Mouse (Mus musculus) liver, embryonic 12.5 days (tissue): ENCODE measurements around the gene Prrx2. TPM values are rescaled to one million over a fixed set of nuclear protein-coding genes. Genes with fewer than 3 reads are reported as not detected.

Experiments
- ATAC-seq: fragments of 200-750 bp; cut with Nextera tagmentation; 2 replicates; pipeline ENCODE4 v1.8.0; 2017; ENCODE audit warnings: moderate number of reproducible peaks, mild to moderate bottlenecking, moderate library complexity
- H3K27ac ChIP-seq: fragments of 300-500 bp; sonication (generic); 2 replicates; pipeline ENCODE4 v1.5.1; 2016; ENCODE audit warnings: mild to moderate bottlenecking
- H3K27me3 ChIP-seq: fragments of 300-500 bp; sonication (generic); replicated peaks from 2 replicates; pipeline ENCODE4 v1.6.1; 2016; ENCODE audit warnings: mild to moderate bottlenecking, moderate library complexity
- H3K36me3 ChIP-seq: fragments of 300-500 bp; sonication (generic); 2 replicates; pipeline ENCODE4 v1.6.1; 2016; ENCODE audit warnings: mild to moderate bottlenecking, moderate library complexity
- H3K4me1 ChIP-seq: fragments of 300-500 bp; sonication (generic); 2 replicates; pipeline ENCODE4 v1.6.1; 2016
- H3K4me2 ChIP-seq: fragments of 300-500 bp; sonication (generic); 2 replicates; pipeline ENCODE4 v1.6.1; 2016; ENCODE audit warnings: mild to moderate bottlenecking, moderate library complexity
- H3K4me3 ChIP-seq: fragments of 300-500 bp; sonication (generic); 2 replicates; pipeline ENCODE4 v1.5.1; 2016; ENCODE audit warnings: mild to moderate bottlenecking, moderate library complexity
- H3K9ac ChIP-seq: fragments of 300-500 bp; sonication (generic); 2 replicates; pipeline ENCODE4 v1.6.1; 2016; ENCODE audit warnings: mild to moderate bottlenecking, moderate library complexity
- H3K9me3 ChIP-seq: fragments of 300-500 bp; sonication (generic); replicated peaks from 2 replicates; pipeline ENCODE4 v1.6.1; 2016; ENCODE audit warnings: mild to moderate bottlenecking, moderate library complexity
- WGBS: fragments of 180-500 bp; shearing (Covaris S2); methylation state at CpG from one replicate; pipeline ENCODE4 v1.1.7; 2016; ENCODE audit not compliant: insufficient replicate concordance; 5-methylcytosine and 5-hydroxymethylcytosine counted together
- polyA plus RNA-seq: library from polyadenylated mRNA; unstranded; fragments of >200 nt; fragmentation: Nextera tagmentation; extraction: Ambion mirVana; gene quantifications from 2 replicates; pipeline ENCODE4 v1.2.1, GENCODE M21; 2016

The Prrx2 gene
- polyA plus RNA-seq: 2.5 and 4.1 TPM in 2 replicates

GRCm38 (mm10) chr2:30834373-30835022 is at the start of gene Prrx2:
Prrx2 (plus strand) TSS chr2:30834972.
- Histone ChIP-seq H3K27me3 (peaks cover 44% of the 10 kb centered on the region), H3K9me3 (no peaks in the 10 kb centered on the region), H3K4me3 (no peak within 1 kb of the TSS), H3K36me3 (no peaks in the 10 kb centered on the region), H3K4me2 (no peak within 1 kb of the TSS), H3K4me1 (peaks cover 17% of the 10 kb centered on the region), H3K9ac (no peak within 1 kb of the TSS), H3K27ac (no peak within 1 kb of the TSS)
- WGBS: 54% methylated on average over 9 of the region's 10 CpGs
- ATAC-seq: no peak

- H3K9me3 ChIP-seq: no peaks in the 10 kb centered on the region
- no peak for ATAC-seq
- H3K36me3 ChIP-seq: no peaks in the 10 kb centered on the region
- H3K9ac ChIP-seq: no peak overlapping the region
- H3K4me3 ChIP-seq: no peak overlapping the region
- no peak overlapping the region for H3K4me2 ChIP-seq
- H3K4me1 ChIP-seq: peaks cover 31% of the 10 kb centered on the region
- peak overlapping the region; percentile 12; the same call in 1 of the 2 replicates for H3K27ac ChIP-seq
- H3K27me3 ChIP-seq: peaks cover 52% of the 10 kb centered on the region
- WGBS: 35% methylated on average over 4 of the region's 4 CpGs
Observed at GRCm38 (mm10) chr2:30787466-30787865, 47.3 kb upstream of the Prrx2 start.

GRCm38 (mm10) chr2:30792061-30792460 is 42.7 kb upstream of the Prrx2 start:
- peaks cover 37% of the 10 kb centered on the region for H3K27me3 ChIP-seq
- H3K36me3 ChIP-seq: no peaks in the 10 kb centered on the region
- peaks cover 22% of the 10 kb centered on the region for H3K4me1 ChIP-seq
- H3K4me3 ChIP-seq: no peak overlapping the region
- WGBS: 76% methylated on average over 7 of the region's 7 CpGs
- no peak overlapping the region for H3K27ac ChIP-seq
- H3K9me3 ChIP-seq: no peaks in the 10 kb centered on the region
- H3K4me2 ChIP-seq: no peak overlapping the region
- no peak overlapping the region for H3K9ac ChIP-seq
- ATAC-seq: no peak

GRCm38 (mm10) chr2:30794179-30795108 is 40.3 kb upstream of the Prrx2 start:
- 4% methylated on average over 48 of the region's 48 CpGs for WGBS
- H3K4me2 ChIP-seq: peak overlapping the region; percentile 68
- H3K9ac ChIP-seq: peak overlapping the region; percentile 49
- peaks cover 20% of the 10 kb centered on the region for H3K4me1 ChIP-seq
- H3K27ac ChIP-seq: no peak overlapping the region
- peaks cover 50% of the 10 kb centered on the region for H3K27me3 ChIP-seq
- H3K9me3 ChIP-seq: no peaks in the 10 kb centered on the region
- ATAC-seq: peak; percentile 75
- H3K4me3 ChIP-seq: peak overlapping the region; percentile 46
- H3K36me3 ChIP-seq: no peaks in the 10 kb centered on the region

- Histone ChIP-seq H3K27ac (no peak overlapping the region), H3K4me1 (peaks cover 20% of the 10 kb centered on the region), H3K4me3 (peak overlapping the region; percentile 46), H3K36me3 (no peaks in the 10 kb centered on the region), H3K27me3 (peaks cover 59% of the 10 kb centered on the region), H3K9ac (peak overlapping the region; percentile 49; the same call in 1 of the 2 replicates), H3K4me2 (peak overlapping the region; percentile 68), H3K9me3 (no peaks in the 10 kb centered on the region)
- 65% methylated on average over 7 of the region's 7 CpGs for WGBS
- no peak for ATAC-seq
Observed at GRCm38 (mm10) chr2:30795271-30795888, 39.4 kb upstream of the Prrx2 start.

- H3K4me2 ChIP-seq: peak overlapping the region; percentile 50
- no peak overlapping the region for H3K9ac ChIP-seq
- H3K27ac ChIP-seq: no peak overlapping the region
- H3K27me3 ChIP-seq: peaks cover 64% of the 10 kb centered on the region
- peaks cover 22% of the 10 kb centered on the region for H3K4me1 ChIP-seq
- H3K9me3 ChIP-seq: no peaks in the 10 kb centered on the region
- 63% methylated on average over 5 of the region's 5 CpGs for WGBS
- no peaks in the 10 kb centered on the region for H3K36me3 ChIP-seq
- no peak overlapping the region; the same call in 1 of the 2 replicates for H3K4me3 ChIP-seq
- ATAC-seq: no peak
Observed at GRCm38 (mm10) chr2:30795889-30796275, 38.9 kb upstream of the Prrx2 start.

- H3K4me1 ChIP-seq: peaks cover 27% of the 10 kb centered on the region
- 0 out of 2 replicates have a peak overlapping the region, but pooled peaks have one; percentile 1 for H3K9ac ChIP-seq
- peaks cover 69% of the 10 kb centered on the region for H3K27me3 ChIP-seq
- H3K36me3 ChIP-seq: no peaks in the 10 kb centered on the region
- WGBS: 6% methylated on average over 11 of the region's 11 CpGs
- peak overlapping the region; percentile 11; the same call in 1 of the 2 replicates for H3K4me3 ChIP-seq
- no peaks in the 10 kb centered on the region for H3K9me3 ChIP-seq
- ATAC-seq: peak; percentile 44
- no peak overlapping the region for H3K27ac ChIP-seq
- peak overlapping the region; percentile 50 for H3K4me2 ChIP-seq
Observed at GRCm38 (mm10) chr2:30796382-30796781, 38.4 kb upstream of the Prrx2 start.

GRCm38 (mm10) chr2:30799456-30799855 is 35.3 kb upstream of the Prrx2 start:
- Histone ChIP-seq H3K9ac (no peak overlapping the region), H3K4me1 (peaks cover 27% of the 10 kb centered on the region), H3K9me3 (no peaks in the 10 kb centered on the region), H3K27ac (no peak overlapping the region), H3K4me3 (no peak overlapping the region), H3K36me3 (no peaks in the 10 kb centered on the region), H3K27me3 (peaks cover 91% of the 10 kb centered on the region), H3K4me2 (no peak overlapping the region)
- 59% methylated on average over 3 of the region's 3 CpGs for WGBS
- ATAC-seq: no peak

- 29% methylated on average over 7 of the region's 7 CpGs for WGBS
- Histone ChIP-seq H3K9me3 (no peaks in the 10 kb centered on the region), H3K4me3 (peak overlapping the region; percentile 42), H3K27ac (no peak overlapping the region), H3K27me3 (peaks cover 99% of the 10 kb centered on the region), H3K9ac (no peak overlapping the region), H3K36me3 (no peaks in the 10 kb centered on the region), H3K4me1 (peaks cover 20% of the 10 kb centered on the region), H3K4me2 (peak overlapping the region; percentile 65)
- ATAC-seq: no peak
Observed at GRCm38 (mm10) chr2:30800671-30801066, 34.1 kb upstream of the Prrx2 start.

- WGBS: 3% methylated on average over 77 of the region's 77 CpGs
- H3K27ac ChIP-seq: no peak overlapping the region
- peaks cover 16% of the 10 kb centered on the region for H3K4me1 ChIP-seq
- H3K27me3 ChIP-seq: peaks cover 99% of the 10 kb centered on the region
- H3K4me2 ChIP-seq: peak overlapping the region; percentile 65
- no peaks in the 10 kb centered on the region for H3K9me3 ChIP-seq
- no peaks in the 10 kb centered on the region for H3K36me3 ChIP-seq
- no peak for ATAC-seq
- H3K9ac ChIP-seq: peak overlapping the region; percentile 6; the same call in 1 of the 2 replicates
- H3K4me3 ChIP-seq: peak overlapping the region; percentile 42
Observed at GRCm38 (mm10) chr2:30801067-30801852, 33.5 kb upstream of the Prrx2 start.

- no peaks in the 10 kb centered on the region for H3K36me3 ChIP-seq
- H3K9ac ChIP-seq: no peak within 1 kb of the TSS
- no peaks in the 10 kb centered on the region for H3K9me3 ChIP-seq
- H3K27ac ChIP-seq: no peak within 1 kb of the TSS
- H3K4me2 ChIP-seq: no peak within 1 kb of the TSS
- H3K4me1 ChIP-seq: peaks cover 26% of the 10 kb centered on the region
- ATAC-seq: no peak
- 69% methylated on average over 3 of the region's 3 CpGs for WGBS
- H3K27me3 ChIP-seq: peaks cover 76% of the 10 kb centered on the region
- no peak within 1 kb of the TSS for H3K4me3 ChIP-seq
Observed at GRCm38 (mm10) chr2:30803604-30804003, 31.2 kb upstream of the Prrx2 start, which contains the start of gene 1700001O22Rik. 1700001O22Rik (minus strand) TSS chr2:30803661.
